ENCODE assay signal across 7 mouse cellular contexts in genomic region chrX:21088645-21088982, GRCm38 (mm10). TPM values are rescaled to one million over a fixed set of nuclear protein-coding genes. Genes with fewer than 3 reads are reported as not detected.
DNase-seq lines count a peak whose midpoint lies in the region; ATAC-seq lines count a peak whose summit lies in the region.

No protein-coding gene starts in this region.

- no peaks in the 10 kb centered on the region for H3K27me3 ChIP-seq in megakaryocyte, embryonic 14.5 days (replicated peaks)
- H3K27me3 ChIP-seq in forebrain, embryonic 13.5 days = no peaks in the 10 kb centered on the region
- H3K27me3 ChIP-seq in limb, embryonic 13.5 days = no peaks in the 10 kb centered on the region
- H3K27me3 ChIP-seq in stomach, embryonic 14.5 days (ENCODE audit: control insufficient read depth, insufficient read depth, low read length) = no peaks in the 10 kb centered on the region

- peak overlapping the region; percentile 55 for H3K4me2 ChIP-seq in forebrain, embryonic 13.5 days
- peak overlapping the region; percentile 60 for H3K4me2 ChIP-seq in limb, embryonic 13.5 days (replicated peaks)
- H3K4me2 ChIP-seq in stomach, embryonic 14.5 days (replicated peaks; ENCODE audit: low read depth, low read length) = peak overlapping the region; percentile 42

- no peak for ATAC-seq in megakaryocyte, adult 5-6 weeks (ENCODE audit: poor library complexity, severe bottlenecking)
- ATAC-seq in forebrain, embryonic 13.5 days = no peak; the same call in 1 of the 2 replicates
- no peak for ATAC-seq in limb, embryonic 13.5 days (ENCODE audit: low FRiP score, low read depth)
- 0 out of 2 replicates have a peak, but pooled peaks have one; percentile 33 for ATAC-seq in stomach, embryonic 14.5 days (ENCODE audit: insufficient number of reproducible peaks, insufficient read depth, low FRiP score, low read depth)
- no peak for ATAC-seq in megakaryocyte progenitor cell, adult 5-6 weeks (replicated peaks; ENCODE audit: poor library complexity)

- DNase-seq in layer of hippocampus, postnatal 10 days (ENCODE audit: low spot score in 2 of 2) = no peak

- H3K4me3 ChIP-seq in megakaryocyte, embryonic 14.5 days (replicated peaks) = peak overlapping the region; percentile 91
- peak overlapping the region; percentile 44 for H3K4me3 ChIP-seq in forebrain, embryonic 13.5 days
- peak overlapping the region; percentile 46 for H3K4me3 ChIP-seq in limb, embryonic 13.5 days
- peak overlapping the region; percentile 37 for H3K4me3 ChIP-seq in stomach, embryonic 14.5 days (ENCODE audit: low read depth, low read length)

- H3K9me3 ChIP-seq in megakaryocyte, embryonic 14.5 days = peaks cover 5% of the 10 kb centered on the region; the same call in 1 of the 2 replicates
- no peaks in the 10 kb centered on the region for H3K9me3 ChIP-seq in forebrain, embryonic 13.5 days (replicated peaks)
- no peaks in the 10 kb centered on the region for H3K9me3 ChIP-seq in limb, embryonic 13.5 days
- no peaks in the 10 kb centered on the region for H3K9me3 ChIP-seq in stomach, embryonic 14.5 days (ENCODE audit: control insufficient read depth, low read depth, low read length)

- H3K4me1 ChIP-seq in megakaryocyte, embryonic 14.5 days = peaks cover 19% of the 10 kb centered on the region
- no peaks in the 10 kb centered on the region for H3K4me1 ChIP-seq in forebrain, embryonic 13.5 days
- no peaks in the 10 kb centered on the region for H3K4me1 ChIP-seq in limb, embryonic 13.5 days
- H3K4me1 ChIP-seq in stomach, embryonic 14.5 days (ENCODE audit: control insufficient read depth, insufficient read depth, low read length) = no peaks in the 10 kb centered on the region

- H3K36me3 ChIP-seq in megakaryocyte, embryonic 14.5 days (replicated peaks; ENCODE audit: low read length) = peaks cover 25% of the 10 kb centered on the region
- H3K36me3 ChIP-seq in forebrain, embryonic 13.5 days (ENCODE audit: poor library complexity, severe bottlenecking) = no peaks in the 10 kb centered on the region
- H3K36me3 ChIP-seq in limb, embryonic 13.5 days = peaks cover 2% of the 10 kb centered on the region; the same call in 1 of the 2 replicates
- H3K36me3 ChIP-seq in stomach, embryonic 14.5 days (ENCODE audit: control insufficient read depth, insufficient read depth, low read length) = no peaks in the 10 kb centered on the region

- 37% methylated on average over 6 of the region's 6 CpGs for WGBS in forebrain, embryonic 13.5 days
- 23% methylated on average over 6 of the region's 6 CpGs for WGBS in limb, embryonic 13.5 days
- WGBS in stomach, embryonic 14.5 days = 41% methylated on average over 6 of the region's 6 CpGs

- peak overlapping the region; percentile 35; the same call in 1 of the 2 replicates for H3K27ac ChIP-seq in forebrain, embryonic 13.5 days
- H3K27ac ChIP-seq in limb, embryonic 13.5 days = no peak overlapping the region
- no peak overlapping the region for H3K27ac ChIP-seq in stomach, embryonic 14.5 days (ENCODE audit: low read length)

- H3K9ac ChIP-seq in forebrain, embryonic 13.5 days = peak overlapping the region; percentile 48; the same call in 1 of the 2 replicates
- H3K9ac ChIP-seq in limb, embryonic 13.5 days = peak overlapping the region; percentile 59; the same call in 1 of the 2 replicates
- no peak overlapping the region for H3K9ac ChIP-seq in stomach, embryonic 14.5 days (replicated peaks; ENCODE audit: low read depth, low read length)

RNA-seq across cellular contexts. Expression of gene Zfp300, which starts 0.7 kb away (rescaled TPM):
- not detected in 2 replicates for polyA plus RNA-seq in megakaryocyte, embryonic 14.5 days (2012; ENCODE audit: insufficient read depth, low replicate concordance)
- total RNA-seq in megakaryocyte, adult 5-6 weeks (2015) = 0.07 and 0.45 TPM in 2 replicates
- 0.40 and 1.3 TPM in 2 replicates for total RNA-seq in megakaryocyte, adult 5-6 weeks (2017)
- polyA plus RNA-seq in forebrain, embryonic 13.5 days (2015; fragmentation: Nextera tagmentation; extraction: Ambion mirVana) = 3.1 and 3.2 TPM in 2 replicates
- polyA plus RNA-seq in limb, embryonic 13.5 days (2015; fragmentation: Nextera tagmentation; extraction: Ambion mirVana) = 2.3 and 2.4 TPM in 2 replicates
- 2.1 and 3.0 TPM in 2 replicates for polyA plus RNA-seq in stomach, embryonic 14.5 days (2014; fragmentation: Nextera tagmentation; extraction: Ambion mirVana)
- 1.3 and 1.6 TPM in 2 replicates for total RNA-seq in megakaryocyte progenitor cell, adult 5-6 weeks (2015)
- total RNA-seq in megakaryocyte progenitor cell, adult 5-6 weeks (2017) = 0.27 and 0.75 TPM in 2 replicates
- total RNA-seq in layer of hippocampus, postnatal 10 days (2021) = 1 to 10 TPM; 4.0 to 4.4 TPM

RNA-seq across cellular contexts. Expression of gene Spaca5, which starts 20.4 kb away (rescaled TPM):
- polyA plus RNA-seq in megakaryocyte, embryonic 14.5 days (2012; ENCODE audit: insufficient read depth, low replicate concordance) = not detected in 2 replicates
- not detected in 2 replicates for total RNA-seq in megakaryocyte, adult 5-6 weeks (2015)
- not detected in 2 replicates for total RNA-seq in megakaryocyte, adult 5-6 weeks (2017)
- not detected in 2 replicates for polyA plus RNA-seq in forebrain, embryonic 13.5 days (2015; fragmentation: Nextera tagmentation; extraction: Ambion mirVana)
- not detected in 2 replicates for polyA plus RNA-seq in limb, embryonic 13.5 days (2015; fragmentation: Nextera tagmentation; extraction: Ambion mirVana)
- polyA plus RNA-seq in stomach, embryonic 14.5 days (2014; fragmentation: Nextera tagmentation; extraction: Ambion mirVana) = not detected in 2 replicates
- not detected in 2 replicates for total RNA-seq in megakaryocyte progenitor cell, adult 5-6 weeks (2015)
- total RNA-seq in megakaryocyte progenitor cell, adult 5-6 weeks (2017) = not detected in 2 replicates
- not detected for total RNA-seq in layer of hippocampus, postnatal 10 days (2021)

RNA-seq across cellular contexts. Expression of gene Zfp182, which starts 26.5 kb away (rescaled TPM):
- 0.06 TPM in 1 of 2 replicates, not detected in the other for polyA plus RNA-seq in megakaryocyte, embryonic 14.5 days (2012; ENCODE audit: insufficient read depth, low replicate concordance)
- 14.3 and 14.4 TPM in 2 replicates for total RNA-seq in megakaryocyte, adult 5-6 weeks (2015)
- total RNA-seq in megakaryocyte, adult 5-6 weeks (2017) = 11.8 and 15.9 TPM in 2 replicates
- 8.7 and 9.5 TPM in 2 replicates for polyA plus RNA-seq in forebrain, embryonic 13.5 days (2015; fragmentation: Nextera tagmentation; extraction: Ambion mirVana)
- polyA plus RNA-seq in limb, embryonic 13.5 days (2015; fragmentation: Nextera tagmentation; extraction: Ambion mirVana) = 5.3 and 6.1 TPM in 2 replicates
- polyA plus RNA-seq in stomach, embryonic 14.5 days (2014; fragmentation: Nextera tagmentation; extraction: Ambion mirVana) = 8.5 and 8.7 TPM in 2 replicates
- 10.0 and 14.9 TPM in 2 replicates for total RNA-seq in megakaryocyte progenitor cell, adult 5-6 weeks (2015)
- 8.3 and 11.9 TPM in 2 replicates for total RNA-seq in megakaryocyte progenitor cell, adult 5-6 weeks (2017)
- total RNA-seq in layer of hippocampus, postnatal 10 days (2021) = 1 to 10 TPM; 8.3 to 9.3 TPM

RNA-seq across cellular contexts. Expression of gene Ssxa1, which starts 27.0 kb away (rescaled TPM):
- polyA plus RNA-seq in megakaryocyte, embryonic 14.5 days (2012; ENCODE audit: insufficient read depth, low replicate concordance) = not detected in 2 replicates
- total RNA-seq in megakaryocyte, adult 5-6 weeks (2015) = not detected in 2 replicates
- not detected in 2 replicates for total RNA-seq in megakaryocyte, adult 5-6 weeks (2017)
- not detected in 2 replicates for polyA plus RNA-seq in forebrain, embryonic 13.5 days (2015; fragmentation: Nextera tagmentation; extraction: Ambion mirVana)
- not detected in 2 replicates for polyA plus RNA-seq in limb, embryonic 13.5 days (2015; fragmentation: Nextera tagmentation; extraction: Ambion mirVana)
- not detected in 2 replicates for polyA plus RNA-seq in stomach, embryonic 14.5 days (2014; fragmentation: Nextera tagmentation; extraction: Ambion mirVana)
- total RNA-seq in megakaryocyte progenitor cell, adult 5-6 weeks (2015) = not detected in 2 replicates
- not detected in 2 replicates for total RNA-seq in megakaryocyte progenitor cell, adult 5-6 weeks (2017)
- not detected for total RNA-seq in layer of hippocampus, postnatal 10 days (2021)

Comparison
In these comparisons a context has a peak if more than half of its experiments do, and no peak if none do; other contexts are left out.
1. H3K4me3 ChIP-seq: peak in every context shown above with its lines; median percentile 91 in megakaryocyte, embryonic 14.5 days; 46 in limb, embryonic 13.5 days; 44 in forebrain, embryonic 13.5 days; 37 in stomach, embryonic 14.5 days.